Mouse (Mus musculus): ENCODE measurements around the gene Tns1.

DNA sequence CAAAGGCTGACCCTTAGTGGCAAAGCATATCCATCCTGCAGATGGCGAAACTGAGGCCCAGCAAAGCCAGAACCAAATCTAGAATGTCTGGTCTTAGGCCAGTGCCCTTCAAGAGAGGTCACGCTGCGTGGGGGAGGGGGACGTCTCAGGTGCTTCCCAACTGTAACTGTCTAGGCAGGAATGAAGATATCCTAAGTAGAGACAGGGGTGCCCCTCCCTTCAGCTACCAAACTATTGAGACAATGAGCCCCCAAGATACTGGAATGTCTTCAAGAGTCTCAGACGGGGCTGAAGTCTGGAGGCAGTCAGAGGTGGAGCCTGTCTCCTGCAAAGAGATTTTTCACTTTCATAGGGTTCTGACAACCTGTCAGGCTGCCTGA is 218.4 kb downstream of the Tns1 start:
- no peak for TF ChIP-seq MAZ (IDR thresholded peaks at IDR 0.05; ENCODE audit: low read depth, low read length)
- no peak for TF ChIP-seq POLR2AphosphoS2 (IDR thresholded peaks at IDR 0.05; ENCODE audit: low read length)
